Mouse (Mus musculus) ovary, postnatal 36 days (tissue): ENCODE results near the gene Ndp.

Experiments used
- DNase-seq: peaks from one replicate; pipeline ENCODE4 v3.0.0; 2022; ENCODE audit warnings: low spot score, mixed read lengths

The Ndp gene

GRCm38 (mm10) chrX:16911241-16911873 lies at the start of gene Ndp:
TSS of gene Ndp (minus strand) at chrX:16911774.
- no peak for DNase-seq

DNA sequence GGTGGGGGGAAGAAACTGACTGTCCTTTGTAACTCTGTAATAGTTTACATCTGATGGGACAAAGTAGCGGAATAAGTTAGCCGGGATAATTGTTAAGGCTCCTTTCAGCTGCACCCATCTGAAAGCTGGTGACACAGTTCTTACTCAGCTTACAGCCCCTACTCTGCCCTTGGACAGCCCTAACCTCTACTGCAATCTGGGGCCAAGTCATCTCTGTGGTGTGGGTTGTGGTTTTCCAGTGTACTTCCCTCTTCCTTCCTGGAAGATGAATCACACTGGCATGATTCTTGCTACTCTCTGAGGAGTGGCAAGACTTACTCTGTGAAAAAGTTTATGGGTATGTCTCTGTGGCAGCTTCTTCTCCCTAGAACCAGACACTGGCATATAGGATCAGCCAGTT lies 43.2 kb upstream of the Ndp start:
- no peak for DNase-seq

GRCm38 (mm10) chrX:16918006-16918405 lies 6.4 kb upstream of the Ndp start:
- DNase-seq: no peak

DNA sequence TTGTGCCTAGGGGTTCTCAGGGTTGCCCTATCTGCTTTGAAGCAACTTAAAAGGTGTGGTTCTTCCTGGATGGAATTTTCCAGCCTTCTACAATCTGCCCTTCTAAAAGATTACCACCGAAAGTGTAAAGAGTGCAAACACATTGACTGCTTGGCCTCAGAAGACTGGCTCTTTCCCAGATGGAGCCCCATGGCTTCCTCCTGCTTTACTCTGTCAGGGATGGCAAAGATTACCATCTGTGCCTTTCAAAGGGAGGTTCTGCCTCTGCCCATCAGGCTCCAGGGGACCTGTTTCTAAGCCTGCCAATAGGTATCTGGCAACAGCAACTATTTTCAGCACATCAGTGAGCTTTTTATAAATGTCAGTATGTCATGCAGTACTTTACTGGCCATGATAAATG lies 1.5 kb upstream of the Ndp start:
- no peak for DNase-seq

GRCm38 (mm10) chrX:16911911-16912310 lies 337 bp upstream of the Ndp start:
- no peak for DNase-seq

- DNase-seq: no peak
Measured at GRCm38 (mm10) chrX:16910211-16911095, 1.1 kb downstream of the Ndp start.

GRCm38 (mm10) chrX:16908652-16909051 lies 2.9 kb downstream of the Ndp start:
- DNase-seq: no peak

DNA sequence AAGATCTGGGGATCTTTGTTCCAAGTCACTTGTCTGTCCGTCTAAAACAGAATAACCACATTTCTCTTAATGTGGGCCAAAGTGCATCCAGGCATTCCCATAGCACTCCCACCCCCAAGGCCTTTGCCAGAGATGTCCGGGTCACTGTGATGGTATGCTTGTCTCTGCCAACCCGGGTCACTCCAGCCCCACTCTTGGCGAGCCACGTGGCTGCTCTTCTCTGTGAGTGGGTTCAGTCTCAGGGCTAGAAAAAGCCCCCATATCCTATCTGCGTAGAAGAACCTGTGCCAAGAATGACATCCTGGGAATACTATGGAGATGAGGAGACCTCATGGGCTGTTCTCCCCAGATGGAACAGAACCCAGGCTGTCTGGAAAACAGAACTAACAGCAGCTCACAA lies 4.0 kb downstream of the Ndp start:
- no peak for DNase-seq

- DNase-seq: no peak
Measured at GRCm38 (mm10) chrX:16894377-16895175, 17.0 kb downstream of the Ndp start.

DNA sequence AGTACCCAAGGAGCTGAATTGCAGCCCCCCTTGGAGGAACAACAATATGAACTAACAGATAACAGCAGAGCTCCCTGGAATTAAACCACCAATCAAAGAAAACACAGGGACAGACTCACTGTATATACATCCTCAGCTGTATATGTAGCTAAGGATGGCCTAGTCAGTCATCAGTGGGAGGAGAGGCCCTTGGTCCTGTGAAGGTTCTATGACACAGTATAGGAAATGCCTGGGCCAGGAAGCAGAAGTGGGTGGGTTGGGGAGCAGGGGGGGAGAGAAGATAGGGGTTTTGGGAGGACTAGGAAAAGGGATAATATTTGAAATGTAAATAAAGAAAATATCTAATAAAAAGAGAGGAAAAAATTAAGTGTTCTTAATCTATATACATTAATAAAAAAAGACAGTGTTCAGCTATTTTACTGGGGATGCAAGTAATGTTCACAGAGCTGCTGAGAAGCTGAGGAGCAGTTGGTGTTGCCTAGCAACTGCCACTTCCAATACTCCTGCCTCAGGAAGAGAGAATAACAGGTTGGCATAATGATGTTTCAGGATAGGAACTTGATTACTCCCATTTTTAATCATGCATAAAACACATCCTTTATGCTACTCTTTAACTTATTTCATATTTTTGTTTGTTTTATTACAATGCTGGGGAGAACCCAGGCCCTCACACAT lies 43.8 kb downstream of the Ndp start:
- no peak for DNase-seq

GRCm38 (mm10) chrX:16860244-16860643 lies 51.3 kb downstream of the Ndp start:
- no peak for DNase-seq

GRCm38 (mm10) chrX:16846034-16846433 lies 65.5 kb downstream of the Ndp start:
- DNase-seq: no peak

DNA sequence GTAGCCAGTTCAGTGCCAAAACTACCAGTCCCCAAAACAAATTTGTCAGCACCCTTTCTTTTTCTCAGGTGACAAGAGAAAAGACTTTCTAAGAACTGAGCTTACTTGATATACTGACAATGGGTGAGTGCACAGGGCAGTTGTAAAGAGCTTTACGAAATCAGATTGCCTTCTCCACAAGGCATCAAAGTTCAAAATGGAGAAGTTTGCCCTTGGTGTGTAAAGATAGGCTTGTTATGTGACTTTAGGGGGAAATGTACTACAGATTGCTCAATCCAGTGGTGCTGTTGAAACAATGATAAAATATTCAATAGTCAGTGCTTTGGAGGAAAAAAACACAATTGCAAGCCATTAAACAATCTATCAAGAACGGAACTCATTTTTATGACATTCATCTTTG lies 70.1 kb downstream of the Ndp start:
- no peak for DNase-seq

DNA sequence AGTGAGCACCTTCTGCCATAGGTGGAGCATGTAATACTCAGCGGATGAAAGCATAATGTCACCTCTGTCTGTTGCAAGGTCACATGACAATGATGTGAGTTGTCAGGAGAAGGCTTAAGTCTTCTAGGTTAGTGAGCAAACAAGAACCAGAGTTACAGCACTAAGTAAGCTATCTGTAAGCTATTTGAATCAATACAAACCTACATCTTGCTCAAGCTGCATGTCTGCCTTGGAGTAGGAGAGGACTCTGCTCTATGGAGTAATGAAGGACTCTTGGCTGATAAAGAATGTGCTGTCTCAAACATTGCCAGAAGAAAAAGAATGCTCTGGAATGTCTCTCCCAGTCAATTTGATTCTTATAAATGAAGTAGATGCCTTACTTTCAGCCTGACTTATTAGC lies 74.3 kb downstream of the Ndp start:
- no peak for DNase-seq

DNA sequence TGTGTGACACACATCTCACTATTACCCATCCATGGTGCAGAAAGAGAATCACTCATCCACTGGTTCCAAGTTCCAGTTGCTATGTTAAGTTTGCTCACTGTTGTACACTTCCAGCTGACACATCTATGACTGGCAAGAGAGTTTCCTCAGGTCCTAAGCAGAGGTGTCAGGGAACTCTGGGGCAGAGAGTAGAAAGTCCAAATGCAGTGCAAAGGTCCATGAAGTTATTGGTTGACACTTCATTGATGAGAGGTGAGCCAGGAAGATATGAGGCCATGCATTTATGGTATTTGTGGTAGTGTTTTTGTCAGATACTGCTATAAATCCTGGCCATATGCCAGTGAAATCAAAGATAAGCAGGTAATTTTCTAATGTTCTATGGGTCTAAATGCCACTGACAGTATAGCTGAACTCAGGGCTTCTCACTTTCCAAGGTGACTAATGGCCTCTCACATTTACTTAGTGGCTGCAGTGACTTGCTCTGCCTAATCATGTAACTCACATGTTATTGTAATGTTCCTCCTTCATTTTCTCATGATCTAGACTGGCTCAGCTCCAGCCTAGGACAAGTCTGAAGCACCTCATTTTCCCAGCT lies 75.0 kb downstream of the Ndp start:
- DNase-seq: no peak
